Comparison of ENCODE assay signal across 8 mouse cellular contexts in genomic region chr11:114852311-114853173, GRCm38 (mm10). TPM values are rescaled to one million over a fixed set of nuclear protein-coding genes. Genes with fewer than 3 reads are reported as not detected.
A peak's percentile ranks its signal among the peaks of the same experiment; 100 is the strongest.
DNase-seq lines count a peak whose midpoint lies in the region; ATAC-seq and TF ChIP-seq lines count a peak whose summit lies in the region.

No protein-coding gene starts in this region.

- H3K36me3 ChIP-seq in G1E (replicated peaks) = no peaks in the 10 kb centered on the region
- no peaks in the 10 kb centered on the region for H3K36me3 ChIP-seq in forebrain, embryonic 16.5 days (ENCODE audit: control insufficient read depth, insufficient read depth)
- H3K36me3 ChIP-seq in limb, embryonic 12.5 days = 0 out of 2 replicates have a peak, but pooled peaks cover 7% of the 10 kb centered on the region
- no peaks in the 10 kb centered on the region for H3K36me3 ChIP-seq in midbrain, postnatal 0 days (ENCODE audit: insufficient read depth, low read length)

- peaks cover 68% of the 10 kb centered on the region for H3K9me3 ChIP-seq in G1E (replicated peaks)
- no peaks in the 10 kb centered on the region for H3K9me3 ChIP-seq in forebrain, embryonic 16.5 days (ENCODE audit: control insufficient read depth, low read length)
- no peaks in the 10 kb centered on the region for H3K9me3 ChIP-seq in limb, embryonic 12.5 days
- H3K9me3 ChIP-seq in midbrain, postnatal 0 days (ENCODE audit: low read length) = no peaks in the 10 kb centered on the region

- no peak overlapping the region for H3K27ac ChIP-seq in forebrain, embryonic 16.5 days (ENCODE audit: low read length)
- H3K27ac ChIP-seq in limb, embryonic 12.5 days = peak overlapping the region; percentile 98
- 0 out of 2 replicates have a peak overlapping the region, but pooled peaks have one; percentile 20 for H3K27ac ChIP-seq in midbrain, postnatal 0 days (ENCODE audit: low read depth, low read length)

- H3K4me1 ChIP-seq in G1E (ENCODE audit: insufficient read depth, low read depth, low read length) = no peaks in the 10 kb centered on the region
- H3K4me1 ChIP-seq in forebrain, embryonic 16.5 days (replicated peaks; ENCODE audit: control insufficient read depth, insufficient read depth, low read length) = peaks cover 22% of the 10 kb centered on the region
- peaks cover 38% of the 10 kb centered on the region for H3K4me1 ChIP-seq in limb, embryonic 12.5 days (replicated peaks)
- 0 out of 2 replicates have a peak, but pooled peaks cover 4% of the 10 kb centered on the region for H3K4me1 ChIP-seq in midbrain, postnatal 0 days (ENCODE audit: insufficient read depth, low read length)

- H3K9ac ChIP-seq in forebrain, embryonic 16.5 days (replicated peaks; ENCODE audit: low read depth, low read length) = peak overlapping the region; percentile 57
- peak overlapping the region; percentile 94 for H3K9ac ChIP-seq in limb, embryonic 12.5 days (replicated peaks)
- H3K9ac ChIP-seq in midbrain, postnatal 0 days (replicated peaks; ENCODE audit: low read length, poor library complexity, severe bottlenecking) = peak overlapping the region; percentile 60

- H3K27me3 ChIP-seq in G1E (ENCODE audit: insufficient read depth, low read length) = no peaks in the 10 kb centered on the region
- peaks cover 40% of the 10 kb centered on the region for H3K27me3 ChIP-seq in forebrain, embryonic 16.5 days (replicated peaks; ENCODE audit: control insufficient read depth, insufficient read depth, low read length)
- H3K27me3 ChIP-seq in limb, embryonic 12.5 days = no peaks in the 10 kb centered on the region
- H3K27me3 ChIP-seq in midbrain, postnatal 0 days (ENCODE audit: insufficient read depth, low read length) = peaks cover 42% of the 10 kb centered on the region

- DNase-seq in adrenal gland, postnatal 14 days = peak; percentile 48
- no peak for DNase-seq in adrenal gland, postnatal 10 days
- DNase-seq in G1E (ENCODE audit: low spot score) = no peak
- DNase-seq in midbrain, postnatal 0 days (ENCODE audit: low spot score) = no peak
- DNase-seq in adrenal gland, postnatal 25 days = no peak
- no peak for DNase-seq in left cerebral cortex, adult 8-10 months (ENCODE audit: low spot score in 2 of 2)

- H3K4me3 ChIP-seq in G1E (ENCODE audit: low read depth, low read length) = peak overlapping the region; percentile 3; the same call in 1 of the 2 replicates
- peak overlapping the region; percentile 65 for H3K4me3 ChIP-seq in forebrain, embryonic 16.5 days (replicated peaks; ENCODE audit: low read length)
- H3K4me3 ChIP-seq in limb, embryonic 12.5 days (replicated peaks) = peak overlapping the region; percentile 85
- H3K4me3 ChIP-seq in midbrain, postnatal 0 days (ENCODE audit: low read depth, low read length) = peak overlapping the region; percentile 63

- peak overlapping the region; percentile 94 for H3K4me2 ChIP-seq in forebrain, embryonic 16.5 days (ENCODE audit: low read length)
- H3K4me2 ChIP-seq in limb, embryonic 12.5 days = peak overlapping the region; percentile 95
- H3K4me2 ChIP-seq in midbrain, postnatal 0 days (ENCODE audit: low read depth, low read length, poor library complexity, severe bottlenecking) = peak overlapping the region; percentile 97

- no peak for TF ChIP-seq CTCF in G1E (IDR thresholded peaks at IDR 0.05; ENCODE audit: low read depth, low read length)
- TF ChIP-seq CTCF in midbrain, postnatal 0 days (IDR thresholded peaks at IDR 0.05) = no peak

- WGBS in forebrain, embryonic 16.5 days = 2% methylated on average over 40 of the region's 40 CpGs
- under 1% methylated on average over 40 of the region's 40 CpGs for WGBS in limb, embryonic 12.5 days
- 2% methylated on average over 40 of the region's 40 CpGs for WGBS in midbrain, postnatal 0 days

- no peak for ATAC-seq in G1E (ENCODE audit: extremely low read depth, insufficient number of reproducible peaks, low FRiP score, poor library complexity, severe bottlenecking)
- peak; percentile 12; the same call in 1 of the 2 replicates for ATAC-seq in forebrain, embryonic 16.5 days
- 0 out of 2 replicates have a peak, but pooled peaks have one; percentile 9 for ATAC-seq in limb, embryonic 12.5 days (ENCODE audit: insufficient number of reproducible peaks, insufficient read depth, low FRiP score, low TSS enrichment, low read depth)
- ATAC-seq in midbrain, postnatal 0 days (ENCODE audit: low FRiP score) = no peak

RNA-seq across cellular contexts. Expression of gene Gprc5c, which starts 1.6 kb away (rescaled TPM):
- 16.6 and 18.6 TPM in 2 replicates for total RNA-seq in adrenal gland, postnatal 14 days (2021)
- total RNA-seq in adrenal gland, postnatal 10 days (2021) = 10 to 100 TPM; 26.2 to 27.9 TPM
- total RNA-seq in G1E (2014; fragmentation: Nextera tagmentation) (not detected in 2 replicates), G1E (2017) (0.22 and 0.23 TPM in 2 replicates)
- not detected in 2 replicates for polyA plus RNA-seq in G1E (2012)
- 6.1 and 7.0 TPM in 2 replicates for polyA plus RNA-seq in forebrain, embryonic 16.5 days (2015; fragmentation: Nextera tagmentation; extraction: Ambion mirVana)
- 50.7 and 53.8 TPM in 2 replicates for polyA plus RNA-seq in limb, embryonic 12.5 days (2016; fragmentation: Nextera tagmentation; extraction: Ambion mirVana)
- total RNA-seq in midbrain, postnatal 0 days (2014; rRNA removed) = 7.5 and 12.8 TPM in 2 replicates
- polyA plus RNA-seq in midbrain, postnatal 0 days (2015; fragmentation: Nextera tagmentation; extraction: Ambion mirVana) = 5.7 and 5.8 TPM in 2 replicates
- total RNA-seq in adrenal gland, postnatal 25 days (2021) = 5.4 and 13.9 TPM in 2 replicates
- 1 to 10 TPM; 4.6 to 5.6 (median 5.4) TPM for total RNA-seq in left cerebral cortex, adult 8-10 months (2022)

RNA-seq across cellular contexts. Expression of gene Cd300a, which starts 37.3 kb away (rescaled TPM):
- total RNA-seq in adrenal gland, postnatal 14 days (2021) = 1.1 and 2.2 TPM in 2 replicates
- 1 to 10 TPM; 1.3 to 1.5 TPM for total RNA-seq in adrenal gland, postnatal 10 days (2021)
- total RNA-seq in G1E (2014; fragmentation: Nextera tagmentation) = not detected in 2 replicates
- total RNA-seq in G1E (2017) = 0.06 and 0.11 TPM in 2 replicates
- 0.01 TPM in 1 of 2 replicates, not detected in the other for polyA plus RNA-seq in G1E (2012)
- 0.94 and 0.95 TPM in 2 replicates for polyA plus RNA-seq in forebrain, embryonic 16.5 days (2015; fragmentation: Nextera tagmentation; extraction: Ambion mirVana)
- 0.70 and 0.88 TPM in 2 replicates for polyA plus RNA-seq in limb, embryonic 12.5 days (2016; fragmentation: Nextera tagmentation; extraction: Ambion mirVana)
- total RNA-seq in midbrain, postnatal 0 days (2014; rRNA removed) = 1.5 and 1.8 TPM in 2 replicates
- 1.4 and 1.7 TPM in 2 replicates for polyA plus RNA-seq in midbrain, postnatal 0 days (2015; fragmentation: Nextera tagmentation; extraction: Ambion mirVana)
- total RNA-seq in adrenal gland, postnatal 25 days (2021) = 0.76 and 0.95 TPM in 2 replicates
- under 1 TPM; 0.40 to 0.87 (median 0.73) TPM for total RNA-seq in left cerebral cortex, adult 8-10 months (2022)

RNA-seq across cellular contexts. Expression of gene Gpr142, which starts 53.8 kb away (rescaled TPM):
- total RNA-seq in adrenal gland, postnatal 14 days (2021) = not detected in 2 replicates
- not detected for total RNA-seq in adrenal gland, postnatal 10 days (2021)
- total RNA-seq in G1E (2014; fragmentation: Nextera tagmentation) (not detected in 2 replicates), G1E (2017) (0.22 TPM in 1 of 2 replicates, not detected in the other)
- polyA plus RNA-seq in G1E (2012) = not detected in 2 replicates
- not detected in 2 replicates for polyA plus RNA-seq in forebrain, embryonic 16.5 days (2015; fragmentation: Nextera tagmentation; extraction: Ambion mirVana)
- polyA plus RNA-seq in limb, embryonic 12.5 days (2016; fragmentation: Nextera tagmentation; extraction: Ambion mirVana) = not detected in 2 replicates
- not detected in 2 replicates for total RNA-seq in midbrain, postnatal 0 days (2014; rRNA removed)
- not detected in 2 replicates for polyA plus RNA-seq in midbrain, postnatal 0 days (2015; fragmentation: Nextera tagmentation; extraction: Ambion mirVana)
- not detected in 2 replicates for total RNA-seq in adrenal gland, postnatal 25 days (2021)
- total RNA-seq in left cerebral cortex, adult 8-10 months (2022) = not detected

RNA-seq across cellular contexts. Expression of gene Btbd17, which starts 56.8 kb away (rescaled TPM):
- total RNA-seq in adrenal gland, postnatal 14 days (2021) = not detected in 2 replicates
- total RNA-seq in adrenal gland, postnatal 10 days (2021) = under 1 TPM; 0.21 to 0.33 TPM
- not detected in 2 replicates for total RNA-seq in G1E (2014; fragmentation: Nextera tagmentation)
- total RNA-seq in G1E (2017) = 0.06 and 0.11 TPM in 2 replicates
- not detected in 2 replicates for polyA plus RNA-seq in G1E (2012)
- polyA plus RNA-seq in forebrain, embryonic 16.5 days (2015; fragmentation: Nextera tagmentation; extraction: Ambion mirVana) = 18.5 and 19.4 TPM in 2 replicates
- polyA plus RNA-seq in limb, embryonic 12.5 days (2016; fragmentation: Nextera tagmentation; extraction: Ambion mirVana) = 1.5 TPM in 2 replicates
- 46.9 and 68.2 TPM in 2 replicates for total RNA-seq in midbrain, postnatal 0 days (2014; rRNA removed)
- 27.1 and 28.0 TPM in 2 replicates for polyA plus RNA-seq in midbrain, postnatal 0 days (2015; fragmentation: Nextera tagmentation; extraction: Ambion mirVana)
- not detected in 2 replicates for total RNA-seq in adrenal gland, postnatal 25 days (2021)
- total RNA-seq in left cerebral cortex, adult 8-10 months (2022) = 10 to 100 TPM; 21.5 to 28.4 (median 23.1) TPM

Comparison
In these comparisons a context has a peak if more than half of its experiments do, and no peak if none do; other contexts are left out.
1. ATAC-seq: peak in forebrain, embryonic 16.5 days (single experiment) and limb, embryonic 12.5 days (single experiment); none in G1E (single experiment) and midbrain, postnatal 0 days (single experiment).
2. H3K4me3 ChIP-seq: peak in every context shown above with its lines; median percentile 85 in limb, embryonic 12.5 days; 65 in forebrain, embryonic 16.5 days; 63 in midbrain, postnatal 0 days; 3 in G1E.
3. Peak in every context shown above with its lines, with median percentiles within 50 percentile points of each other: H3K4me2 ChIP-seq and H3K9ac ChIP-seq.